Mouse (Mus musculus) monocyte, adult 2 months (primary cell): ENCODE measurements at regions not wholly inside any gene's neighbourhood (a gene's known extent, or its start where the extent isn't known, plus 50 kb on each side); places are given as distances from the start of the nearest gene placed in this dataset.
A peak's percentile ranks its signal among the peaks of the same experiment; 100 is the strongest.

Experiments used
- DNase-seq, 2 experiments: peaks; one replicate each; pipeline ENCODE4 v3.0.0; 2022; ENCODE audit warnings: low spot score in 2 of 2, low read depth in 1 of 2

GRCm38 (mm10) chr7:64060051-64060450 lies 93.6 kb upstream of the Trpm1 start:
- DNase-seq, result no peak

- DNase-seq, result no peak
These were observed 95.3 kb upstream of the Trpm1 start for GRCm38 (mm10) chr7:64058282-64058872.

GRCm38 (mm10) chr7:64057873-64058272 lies 95.8 kb upstream of the Trpm1 start:
- DNase-seq, result no peak

GRCm38 (mm10) chr7:64056498-64056897 lies 97.1 kb upstream of the Trpm1 start:
- no peak for DNase-seq

- no peak for DNase-seq
These were observed 98.6 kb upstream of the Trpm1 start for GRCm38 (mm10) chr7:64054996-64055395.

GRCm38 (mm10) chr7:64053766-64054165 lies 99.9 kb upstream of the Trpm1 start:
- no peak for DNase-seq

GRCm38 (mm10) chr7:64052400-64052799 lies 101.2 kb upstream of the Trpm1 start:
- DNase-seq, result no peak

- DNase-seq, result no peak
These were observed 102.7 kb upstream of the Trpm1 start for GRCm38 (mm10) chr7:64050826-64051401.

GRCm38 (mm10) chr7:64050246-64050645 lies 103.4 kb upstream of the Trpm1 start:
- no peak for DNase-seq

- no peak for DNase-seq
These were observed 104.3 kb upstream of the Trpm1 start for GRCm38 (mm10) chr7:64049183-64049965.

GRCm38 (mm10) chr7:64048452-64049182 lies 105.0 kb upstream of the Trpm1 start:
- DNase-seq, result peak in 1 of 2 experiments; percentile 25

GRCm38 (mm10) chr7:64047831-64048230 lies 105.8 kb upstream of the Trpm1 start:
- DNase-seq, result no peak

GRCm38 (mm10) chr7:64045292-64045691 lies 106.6 kb upstream of the Klf13 start:
- DNase-seq, result no peak

GRCm38 (mm10) chr7:64042978-64043377 lies 104.3 kb upstream of the Klf13 start:
- DNase-seq, result no peak

GRCm38 (mm10) chr7:64041303-64041702 lies 102.6 kb upstream of the Klf13 start:
- DNase-seq, result no peak

GRCm38 (mm10) chr7:64040026-64040737 lies 101.5 kb upstream of the Klf13 start:
- DNase-seq, result no peak

- peak in 1 of 2 experiments; percentile 36 for DNase-seq
These were observed 99.1 kb upstream of the Klf13 start for GRCm38 (mm10) chr7:64037701-64038231.

- no peak for DNase-seq
These were observed 97.4 kb upstream of the Klf13 start for GRCm38 (mm10) chr7:64036154-64036553.

GRCm38 (mm10) chr7:64035025-64035606 lies 96.4 kb upstream of the Klf13 start:
- DNase-seq, result no peak

GRCm38 (mm10) chr7:64034493-64034892 lies 95.8 kb upstream of the Klf13 start:
- no peak for DNase-seq
